Mouse (Mus musculus) embryonic facial prominence, embryonic 10.5 days (tissue): ENCODE results near the gene Hps6. TPM values are rescaled to one million over a fixed set of nuclear protein-coding genes. Genes with fewer than 3 reads are reported as not detected.

Experiments
- DNase-seq: peaks from one replicate; pipeline ENCODE4 v3.0.0-alpha.2; 2017; ENCODE audit warnings: low spot score
- H3K27ac ChIP-seq: fragments of 300-500 bp; sonication (generic); replicated peaks from 2 replicates; pipeline ENCODE4 v1.5.1; 2016; ENCODE audit warnings: mild to moderate bottlenecking
- H3K27me3 ChIP-seq: fragments of 300-500 bp; sonication (generic); replicated peaks from 2 replicates; pipeline ENCODE4 v1.6.1; 2016; ENCODE audit warnings: low read depth, mild to moderate bottlenecking; ENCODE audit not compliant: poor library complexity, severe bottlenecking
- H3K36me3 ChIP-seq: fragments of 300-500 bp; sonication (generic); replicated peaks from 2 replicates; pipeline ENCODE4 v1.6.1; 2016; ENCODE audit warnings: mild to moderate bottlenecking, moderate library complexity
- H3K4me1 ChIP-seq: fragments of 300-500 bp; sonication (generic); 2 replicates; pipeline ENCODE4 v1.6.1; 2016
- H3K4me3 ChIP-seq: fragments of 300-500 bp; sonication (generic); 2 replicates; pipeline ENCODE4 v1.5.1; 2016; ENCODE audit warnings: mild to moderate bottlenecking, moderate library complexity
- H3K9me3 ChIP-seq: fragments of 300-500 bp; sonication (generic); 2 replicates; pipeline ENCODE4 v1.6.1; 2016; ENCODE audit warnings: mild to moderate bottlenecking
- WGBS: fragments of 180-500 bp; shearing (Covaris S2); methylation state at CpG from one replicate; pipeline ENCODE4 v1.1.7; 2016; 5-methylcytosine and 5-hydroxymethylcytosine counted together
- polyA plus RNA-seq: library from polyadenylated mRNA; unstranded; fragments of >200 nt; fragmentation: Nextera tagmentation; extraction: Ambion mirVana; gene quantifications from 2 replicates; pipeline ENCODE4 v1.2.1, GENCODE M21; 2016

Hps6 gene
- polyA plus RNA-seq, 1 experiment from 2014 or later = 4.4 TPM

DNA sequence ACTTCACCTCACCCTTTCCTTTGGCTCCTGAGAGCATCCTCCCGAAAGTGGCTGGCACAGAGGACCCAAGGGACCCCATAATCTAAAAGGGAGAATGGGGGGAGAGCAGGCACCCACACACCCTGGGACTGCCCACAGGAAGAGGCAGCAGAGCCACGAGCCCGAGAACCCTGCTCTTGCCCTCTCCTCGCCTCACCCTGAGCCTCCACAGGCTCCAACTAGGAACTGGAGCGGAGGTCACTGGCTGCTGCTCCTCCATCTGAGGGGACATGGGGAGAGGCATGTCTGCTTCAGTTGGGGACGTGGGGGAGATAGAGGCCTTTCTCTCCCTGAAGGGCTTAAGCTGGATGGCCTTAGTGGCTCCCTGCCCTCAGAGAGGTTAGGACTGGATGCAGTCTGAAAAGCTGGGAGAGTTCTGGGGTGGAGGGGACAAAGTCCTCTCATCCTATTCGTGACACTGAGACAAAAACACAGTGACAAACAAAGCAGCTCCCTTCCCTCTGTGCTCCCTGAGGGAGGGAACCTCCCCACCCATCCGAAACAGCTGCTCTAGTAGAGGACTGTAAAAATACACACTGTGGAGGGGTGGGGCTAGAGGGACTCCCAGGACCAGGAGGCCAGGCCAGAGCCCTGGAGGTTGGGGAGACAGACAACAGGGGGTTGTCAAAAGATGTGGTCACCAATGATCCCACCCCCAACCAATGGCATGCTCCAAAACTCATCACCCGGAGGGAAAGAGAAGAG lies 28.6 kb downstream of the Hps6 start:
- H3K27ac ChIP-seq = no peak overlapping the region
- H3K9me3 ChIP-seq = peaks cover 5% of the 10 kb centered on the region; the same call in 1 of the 2 replicates
- no peak overlapping the region; the same call in 1 of the 2 replicates for H3K4me3 ChIP-seq
- DNase-seq = no peak
- 81% methylated on average over 9 of the region's 9 CpGs for WGBS
- peaks cover 17% of the 10 kb centered on the region for H3K4me1 ChIP-seq
- peaks cover 78% of the 10 kb centered on the region for H3K36me3 ChIP-seq
- H3K27me3 ChIP-seq = no peaks in the 10 kb centered on the region

DNA sequence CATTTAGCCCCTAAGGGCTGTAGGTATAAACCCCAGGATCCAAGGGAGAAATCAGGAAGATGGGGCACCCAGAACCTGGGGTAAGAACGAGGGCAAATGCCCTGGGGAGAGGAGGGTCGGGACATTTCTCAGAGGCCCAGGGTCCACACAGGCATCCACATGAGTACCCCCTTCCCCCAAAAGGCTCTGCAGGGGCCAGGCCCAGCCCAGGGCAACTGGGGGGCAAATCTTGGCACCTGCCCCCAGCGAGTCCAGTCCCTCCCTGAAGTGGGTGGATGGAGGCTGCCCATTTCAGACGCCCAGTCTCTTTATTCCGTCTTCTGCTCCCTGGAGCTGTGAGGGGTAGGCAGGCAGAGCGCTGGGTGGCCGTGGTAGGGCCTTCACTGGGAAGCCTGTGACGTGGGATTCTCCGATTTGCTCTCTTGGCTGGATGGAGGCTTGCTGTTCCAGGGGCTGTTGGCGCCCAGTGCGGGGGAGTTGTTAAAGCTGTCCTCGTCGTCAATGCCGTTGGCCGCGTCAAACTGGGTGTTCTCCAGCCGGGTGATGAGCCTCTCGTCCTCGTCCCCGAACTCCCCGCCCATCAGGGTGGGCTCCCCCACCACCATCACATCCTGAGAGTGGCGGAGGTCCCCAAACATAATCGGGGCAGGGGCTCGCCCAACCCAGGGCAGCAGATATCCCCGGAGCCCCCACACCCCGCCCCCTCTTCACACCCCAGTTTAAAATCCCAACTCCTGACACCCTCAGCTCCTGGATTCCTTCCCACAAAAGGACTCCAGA lies 29.6 kb downstream of the Hps6 start:
- H3K27ac ChIP-seq = no peak overlapping the region
- H3K4me3 ChIP-seq = no peak overlapping the region
- DNase-seq = no peak
- peaks cover 5% of the 10 kb centered on the region; the same call in 1 of the 2 replicates for H3K9me3 ChIP-seq
- H3K4me1 ChIP-seq = peaks cover 23% of the 10 kb centered on the region
- no peaks in the 10 kb centered on the region for H3K27me3 ChIP-seq
- peaks cover 84% of the 10 kb centered on the region for H3K36me3 ChIP-seq
- WGBS = 91% methylated on average over 26 of the region's 26 CpGs

DNA sequence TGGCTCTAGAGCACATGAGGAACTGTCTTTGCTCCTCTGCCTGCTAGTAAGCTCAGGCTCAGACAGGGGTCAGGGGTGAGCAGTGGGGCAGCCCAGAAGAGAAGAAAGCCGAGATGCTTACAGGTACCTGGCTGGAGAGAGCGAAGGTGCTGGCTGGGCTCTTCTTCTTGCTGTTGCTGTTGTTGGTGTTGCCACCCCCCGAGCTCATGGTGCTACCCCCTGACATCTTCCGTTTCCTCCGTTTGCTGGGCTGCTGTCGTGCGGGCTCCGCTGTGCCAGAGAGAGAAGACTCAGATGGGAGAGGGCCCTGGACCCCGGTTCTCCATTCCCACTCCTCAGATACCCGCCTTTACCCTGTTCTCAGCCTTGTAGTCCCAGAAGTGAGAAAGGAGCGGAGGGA lies 30.6 kb downstream of the Hps6 start:
- 95% methylated on average over 11 of the region's 11 CpGs for WGBS
- no peak for DNase-seq
- Histone ChIP-seq H3K27me3 (no peaks in the 10 kb centered on the region), H3K9me3 (peaks cover 5% of the 10 kb centered on the region; the same call in 1 of the 2 replicates), H3K4me3 (no peak overlapping the region), H3K27ac (no peak overlapping the region), H3K4me1 (peaks cover 30% of the 10 kb centered on the region), H3K36me3 (peaks cover 84% of the 10 kb centered on the region)

GRCm38 (mm10) chr19:46035971-46036370 lies 32.7 kb downstream of the Hps6 start:
- 93% methylated on average over 13 of the region's 13 CpGs for WGBS
- H3K4me3 ChIP-seq = peak overlapping the region; percentile 94; the same call in 1 of the 2 replicates

GRCm38 (mm10) chr19:46036477-46037242 lies 33.4 kb downstream of the Hps6 start:
- Histone ChIP-seq H3K4me3 (peak overlapping the region; percentile 94), H3K27me3 (no peaks in the 10 kb centered on the region), H3K27ac (peak overlapping the region; percentile 96; the same call in 1 of the 2 replicates), H3K4me1 (peaks cover 53% of the 10 kb centered on the region), H3K36me3 (peaks cover 59% of the 10 kb centered on the region), H3K9me3 (no peaks in the 10 kb centered on the region)
- WGBS = 76% methylated on average over 13 of the region's 13 CpGs
- DNase-seq = no peak

More at GRCm38 (mm10) chr19:46035971-46036370, 32.7 kb downstream of the Hps6 start:
- Histone ChIP-seq H3K27ac (no peak overlapping the region), H3K9me3 (no peaks in the 10 kb centered on the region), H3K27me3 (no peaks in the 10 kb centered on the region), H3K36me3 (peaks cover 64% of the 10 kb centered on the region), H3K4me1 (peaks cover 46% of the 10 kb centered on the region)
- DNase-seq = no peak

DNA sequence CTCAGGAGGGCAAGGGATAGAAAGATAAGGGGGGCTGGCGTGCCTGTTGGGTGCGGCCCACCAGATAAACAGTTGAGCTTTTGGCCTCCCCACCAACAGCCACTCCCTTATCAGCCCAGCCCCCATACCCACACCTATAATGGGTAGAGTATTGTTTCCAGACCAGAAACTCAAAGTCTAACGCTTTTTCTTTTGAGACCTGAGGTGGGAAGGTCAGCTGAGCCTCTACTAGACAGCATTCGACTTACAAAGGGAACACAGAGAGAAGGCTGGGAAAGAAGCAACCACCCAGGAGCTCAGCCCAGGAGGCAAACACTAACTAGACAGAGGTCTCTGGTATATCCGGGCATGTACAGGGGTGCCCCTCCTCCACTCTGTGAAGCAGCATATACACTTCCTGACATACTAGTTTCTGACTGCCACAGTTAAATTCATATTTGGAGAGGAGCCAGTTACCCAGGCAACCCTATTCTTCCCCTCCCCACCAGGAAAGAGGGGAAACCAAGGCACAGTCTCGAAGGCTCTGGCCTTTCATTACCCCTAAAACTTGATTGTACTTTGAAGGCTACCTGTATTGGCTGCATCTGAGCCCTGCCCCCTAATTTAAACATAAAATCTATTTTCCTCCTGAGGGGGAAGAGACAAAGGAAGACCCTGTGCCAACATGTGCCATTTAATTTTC lies 34.1 kb downstream of the Hps6 start:
- Histone ChIP-seq H3K36me3 (peaks cover 54% of the 10 kb centered on the region), H3K27ac (peak overlapping the region; percentile 96), H3K4me1 (peaks cover 60% of the 10 kb centered on the region), H3K9me3 (no peaks in the 10 kb centered on the region), H3K27me3 (no peaks in the 10 kb centered on the region), H3K4me3 (peak overlapping the region; percentile 94)
- no peak for DNase-seq
- WGBS = 34% methylated on average over 6 of the region's 6 CpGs

DNA sequence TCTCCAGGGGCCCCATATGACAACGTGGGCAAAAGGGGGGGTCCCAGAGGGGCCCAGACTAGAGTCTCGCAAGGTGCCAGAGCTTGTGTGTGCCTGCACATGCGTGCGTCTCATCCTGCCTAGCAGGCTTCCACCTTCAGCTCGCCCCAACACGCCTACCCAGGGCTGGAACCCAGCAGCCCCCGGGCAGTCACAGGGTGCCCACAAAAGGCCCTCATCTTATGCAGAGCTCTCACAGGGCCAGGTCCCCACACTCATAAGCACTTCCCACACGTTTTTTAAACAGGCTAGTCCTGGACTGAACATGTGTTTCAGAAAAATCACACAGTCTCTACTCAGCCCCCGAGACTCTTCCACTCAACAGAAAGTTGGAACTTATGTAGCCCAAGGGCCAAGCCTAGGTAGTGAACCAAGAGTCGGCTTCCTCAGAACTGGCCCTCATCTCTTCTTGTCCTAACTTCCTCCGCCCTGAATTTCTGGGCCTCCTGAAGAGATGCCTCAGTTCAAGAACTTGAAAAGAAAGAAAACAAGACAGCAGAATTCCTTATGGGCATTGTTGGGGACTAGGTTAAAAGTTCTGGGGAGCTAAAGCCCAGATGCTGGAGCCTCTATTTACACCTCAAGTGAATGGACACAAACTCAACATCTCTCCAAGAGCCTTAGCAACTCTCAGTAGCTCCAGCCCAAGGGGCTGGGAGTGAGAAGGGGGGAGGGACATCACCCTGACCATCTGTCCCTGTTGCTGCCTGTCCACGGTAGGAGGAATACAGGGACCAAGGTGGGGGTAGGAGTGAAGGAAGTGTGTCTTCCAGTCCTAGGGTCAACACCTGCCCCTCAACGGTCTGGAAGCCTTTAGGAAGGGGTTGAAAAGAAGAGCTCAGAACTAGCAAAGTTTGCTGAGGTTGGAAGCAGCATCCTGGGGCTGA lies 34.9 kb downstream of the Hps6 start:
- Histone ChIP-seq H3K36me3 (peaks cover 46% of the 10 kb centered on the region), H3K4me1 (peaks cover 66% of the 10 kb centered on the region), H3K27ac (peak overlapping the region; percentile 96), H3K9me3 (no peaks in the 10 kb centered on the region), H3K4me3 (peak overlapping the region; percentile 94), H3K27me3 (no peaks in the 10 kb centered on the region)
- DNase-seq = no peak
- 24% methylated on average over 13 of the region's 13 CpGs for WGBS

DNA sequence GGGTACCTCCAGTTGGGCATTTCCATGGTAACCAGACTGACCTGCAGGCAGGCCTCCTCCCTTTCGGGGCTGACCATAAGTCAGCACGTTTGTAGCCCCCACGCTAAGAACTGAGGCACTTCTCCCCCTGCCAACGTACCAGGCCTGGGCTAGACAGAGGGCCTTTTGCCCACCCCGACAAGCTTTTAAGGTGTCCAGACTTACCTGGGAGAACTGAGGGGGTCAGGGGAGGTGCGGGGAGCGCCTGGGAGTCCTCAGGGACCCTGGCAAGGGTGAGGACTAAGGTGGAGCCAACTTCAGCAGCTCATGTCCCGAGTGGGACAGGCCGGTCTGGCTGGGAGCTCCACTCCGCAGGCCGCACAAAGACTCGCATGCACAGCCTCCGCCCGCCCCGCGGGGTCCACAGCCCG lies 35.5 kb downstream of the Hps6 start:
- 1% methylated on average over 17 of the region's 17 CpGs for WGBS
- peak overlapping the region; percentile 96 for H3K27ac ChIP-seq
- H3K36me3 ChIP-seq = peaks cover 39% of the 10 kb centered on the region
- H3K9me3 ChIP-seq = no peaks in the 10 kb centered on the region
- H3K27me3 ChIP-seq = no peaks in the 10 kb centered on the region
- H3K4me1 ChIP-seq = peaks cover 72% of the 10 kb centered on the region
- peak overlapping the region; percentile 94 for H3K4me3 ChIP-seq
- no peak for DNase-seq

DNA sequence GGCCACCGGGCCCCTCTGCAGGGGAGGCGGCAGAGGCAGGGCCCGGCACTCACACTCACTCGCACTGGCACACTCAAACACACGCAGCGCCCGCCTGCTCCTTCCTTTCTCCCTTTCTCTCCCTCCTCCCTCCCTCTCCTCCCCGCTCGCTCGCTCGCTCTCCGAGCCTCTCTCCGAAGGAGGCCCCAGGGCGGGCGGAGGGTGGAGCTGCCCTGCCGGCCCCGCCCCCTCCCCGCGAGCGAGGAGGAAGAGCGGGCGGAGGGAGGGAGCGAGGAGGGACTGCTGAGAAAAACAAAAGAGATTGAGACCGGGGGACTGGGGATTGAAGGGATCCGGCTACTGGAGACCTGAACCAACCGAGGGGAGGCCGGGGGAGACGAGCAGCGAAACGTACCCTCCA lies 36.2 kb downstream of the Hps6 start:
- 4% methylated on average over 29 of the region's 30 CpGs for WGBS
- DNase-seq = peak; percentile 96
- Histone ChIP-seq H3K4me3 (peak overlapping the region; percentile 94), H3K4me1 (peaks cover 78% of the 10 kb centered on the region), H3K9me3 (no peaks in the 10 kb centered on the region), H3K27me3 (no peaks in the 10 kb centered on the region), H3K36me3 (peaks cover 33% of the 10 kb centered on the region), H3K27ac (peak overlapping the region; percentile 96)

GRCm38 (mm10) chr19:46040149-46040902 lies 37.0 kb downstream of the Hps6 start:
- no peak for DNase-seq
- Histone ChIP-seq H3K4me3 (peak overlapping the region; percentile 94), H3K9me3 (no peaks in the 10 kb centered on the region), H3K27ac (peak overlapping the region; percentile 96), H3K36me3 (peaks cover 24% of the 10 kb centered on the region), H3K27me3 (no peaks in the 10 kb centered on the region), H3K4me1 (peaks cover 79% of the 10 kb centered on the region)
- 43% methylated on average over 14 of the region's 14 CpGs for WGBS
